Mouse (Mus musculus) lung, postnatal 36 days (tissue): ENCODE results near the gene Stk11.
"Not testable (repeated sequence)": the region's sequence is repeated elsewhere in the genome, so short reads cannot be mapped to it uniquely, and the experiment has no call there.

Experiments used
- DNase-seq: peaks from one replicate; pipeline ENCODE4 v3.0.0; 2022; ENCODE audit warnings: mixed read lengths

Stk11 gene

DNA sequence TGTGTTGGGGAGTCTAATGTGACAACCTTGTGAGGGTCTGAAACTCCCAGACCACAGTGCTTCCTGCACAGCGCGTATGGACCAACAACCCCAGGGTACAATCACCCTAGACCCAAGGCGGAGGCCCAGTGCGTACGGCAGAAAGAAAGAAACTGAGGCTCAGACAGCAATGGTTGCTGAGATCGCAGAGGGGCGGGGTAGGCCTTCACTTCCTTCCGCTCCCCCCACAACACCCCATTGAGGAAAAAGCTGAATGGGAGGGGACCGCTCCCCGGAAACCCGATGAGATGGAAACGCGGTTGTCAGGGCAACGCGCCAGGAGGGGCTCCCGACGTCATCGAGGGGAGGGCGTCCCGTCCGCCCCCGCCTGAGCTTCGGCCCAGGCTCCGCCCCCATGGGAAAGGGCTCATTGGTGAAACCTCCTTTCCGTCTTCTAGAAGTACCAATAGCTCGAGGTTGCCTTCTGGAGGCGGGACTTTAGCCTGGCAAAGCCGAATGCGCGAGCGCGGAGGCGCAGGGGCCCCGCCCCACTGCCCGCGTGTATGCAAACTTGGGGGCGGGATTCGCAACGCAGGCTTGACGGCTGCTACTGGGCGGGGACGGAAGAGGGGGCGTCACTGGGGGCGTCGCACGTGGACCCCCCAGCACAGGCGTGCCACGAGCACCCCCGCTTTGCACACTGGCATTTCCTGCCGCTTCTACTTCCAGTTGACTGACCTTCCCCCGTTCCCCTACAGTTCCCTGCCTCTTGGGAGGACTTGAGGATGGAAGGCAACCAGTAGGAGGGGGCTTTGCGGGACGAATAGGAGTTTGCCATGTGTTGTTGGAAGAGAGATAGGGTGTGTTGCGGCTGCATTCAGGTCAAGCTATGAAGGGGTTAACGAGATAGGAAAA lies 44.2 kb downstream of the Stk11 start:
- DNase-seq = peak; percentile 99

GRCm38 (mm10) chr10:80160455-80161371 lies 45.1 kb downstream of the Stk11 start:
- peak; percentile 92 for DNase-seq

GRCm38 (mm10) chr10:80161522-80162242 lies 46.1 kb downstream of the Stk11 start:
- DNase-seq = peak; percentile 64

DNA sequence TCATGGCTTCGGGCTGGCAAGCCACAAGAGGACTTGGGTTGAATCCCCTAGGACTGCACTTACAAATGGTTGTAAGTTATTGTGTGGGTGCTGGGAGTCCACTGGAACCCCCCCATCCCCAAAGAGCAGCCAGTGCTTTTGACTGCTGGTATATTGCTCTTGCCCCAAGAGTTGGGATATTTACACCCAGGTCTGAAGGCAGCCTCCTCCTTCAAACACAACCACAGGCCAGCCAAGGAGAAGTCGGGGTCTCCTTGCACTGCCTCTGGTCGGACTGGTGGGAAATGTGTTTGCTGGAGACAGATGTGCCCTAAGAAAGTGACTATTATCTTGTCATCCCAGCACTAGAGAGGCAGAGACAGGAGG lies 46.6 kb downstream of the Stk11 start:
- DNase-seq = no peak

DNA sequence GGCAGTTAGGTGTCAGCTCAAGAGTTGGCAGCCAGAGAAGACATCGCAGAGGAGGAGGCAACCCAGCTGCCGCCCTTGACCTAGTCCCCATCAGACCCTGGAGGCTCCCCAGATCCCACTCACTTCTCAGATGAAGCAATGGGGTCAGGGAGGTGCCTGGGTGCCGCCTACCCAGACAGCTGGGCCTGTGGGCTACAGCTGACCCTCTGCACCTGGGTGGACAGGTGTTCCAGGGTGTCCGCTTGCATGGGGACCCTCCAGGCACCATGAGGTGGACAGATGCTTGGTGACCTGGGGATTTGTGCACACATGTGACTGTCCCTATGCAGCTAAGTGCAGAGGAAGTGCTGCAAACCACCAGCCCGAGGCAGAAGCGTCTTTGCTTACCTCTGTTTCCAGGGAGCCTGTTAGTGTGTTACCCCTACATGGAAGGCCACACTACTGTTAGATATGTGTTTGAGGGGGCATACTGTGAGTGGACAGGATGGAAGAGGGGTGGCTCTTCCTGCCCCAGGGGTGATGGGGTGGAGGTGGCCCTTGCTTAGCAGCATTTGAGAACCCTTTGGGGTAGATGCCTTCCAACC lies 47.2 kb downstream of the Stk11 start:
- no peak for DNase-seq

DNA sequence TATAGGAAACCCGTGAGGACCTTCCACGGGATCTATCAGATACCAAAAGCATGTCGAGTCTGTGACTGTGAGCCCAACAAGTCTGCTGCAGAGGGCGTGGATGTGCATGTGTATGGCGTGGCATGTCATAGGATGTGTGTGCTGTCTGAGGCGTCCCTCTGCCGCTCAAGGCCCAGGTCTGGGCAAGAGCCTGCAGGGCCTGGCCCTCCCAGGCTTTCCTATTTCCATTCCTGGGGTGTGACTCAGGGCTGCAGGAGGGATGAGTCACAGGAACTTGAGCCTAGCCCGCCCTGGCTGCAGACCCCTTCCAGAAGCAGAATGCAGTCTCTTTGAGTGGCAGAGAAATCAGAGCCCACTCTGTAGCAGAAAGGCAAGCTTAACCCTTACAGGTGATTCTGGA lies 48.1 kb downstream of the Stk11 start:
- peak; percentile 37 for DNase-seq

DNA sequence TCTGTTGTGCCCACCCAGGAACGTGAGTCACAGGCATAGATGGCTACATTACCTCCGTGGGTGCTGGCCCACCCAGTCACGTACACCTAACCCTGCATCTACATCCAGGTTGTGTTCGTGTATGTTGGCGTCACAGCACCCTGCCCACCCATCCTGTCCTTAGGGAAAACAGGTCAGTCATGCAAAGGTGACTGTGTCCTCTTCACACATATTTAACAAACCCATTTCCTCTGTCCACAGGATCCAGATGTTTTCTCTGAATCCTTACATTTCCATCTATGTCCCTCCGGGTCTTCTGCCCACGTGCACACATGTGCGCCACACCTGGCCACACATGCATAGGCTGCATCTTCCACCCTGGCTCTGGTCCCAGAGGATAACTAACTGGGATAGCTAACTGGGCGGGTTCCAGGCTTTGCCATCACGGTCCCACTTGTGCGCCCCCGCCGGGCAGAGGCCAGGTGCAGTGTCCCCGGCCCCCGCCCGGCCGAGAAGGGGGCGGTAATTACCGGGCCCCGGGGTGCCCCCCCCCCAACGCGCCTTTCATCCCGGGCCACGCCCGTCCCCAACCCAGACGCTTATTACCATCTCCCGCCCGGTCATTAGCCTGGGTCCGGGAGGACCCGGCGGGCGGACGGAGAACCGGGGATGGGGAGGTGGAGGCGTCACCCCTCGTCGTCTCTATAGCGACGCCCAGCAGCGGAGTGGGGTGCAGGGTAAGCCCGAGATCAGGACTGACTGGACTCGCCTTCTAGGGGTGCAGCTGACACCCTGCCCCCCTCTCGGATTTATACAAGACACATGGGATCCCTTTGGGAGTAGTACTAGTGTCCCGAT lies 48.8 kb downstream of the Stk11 start:
- DNase-seq = no peak

- DNase-seq = peak; percentile 99
Measured at GRCm38 (mm10) chr10:80164998-80165344, 49.4 kb downstream of the Stk11 start.

DNA sequence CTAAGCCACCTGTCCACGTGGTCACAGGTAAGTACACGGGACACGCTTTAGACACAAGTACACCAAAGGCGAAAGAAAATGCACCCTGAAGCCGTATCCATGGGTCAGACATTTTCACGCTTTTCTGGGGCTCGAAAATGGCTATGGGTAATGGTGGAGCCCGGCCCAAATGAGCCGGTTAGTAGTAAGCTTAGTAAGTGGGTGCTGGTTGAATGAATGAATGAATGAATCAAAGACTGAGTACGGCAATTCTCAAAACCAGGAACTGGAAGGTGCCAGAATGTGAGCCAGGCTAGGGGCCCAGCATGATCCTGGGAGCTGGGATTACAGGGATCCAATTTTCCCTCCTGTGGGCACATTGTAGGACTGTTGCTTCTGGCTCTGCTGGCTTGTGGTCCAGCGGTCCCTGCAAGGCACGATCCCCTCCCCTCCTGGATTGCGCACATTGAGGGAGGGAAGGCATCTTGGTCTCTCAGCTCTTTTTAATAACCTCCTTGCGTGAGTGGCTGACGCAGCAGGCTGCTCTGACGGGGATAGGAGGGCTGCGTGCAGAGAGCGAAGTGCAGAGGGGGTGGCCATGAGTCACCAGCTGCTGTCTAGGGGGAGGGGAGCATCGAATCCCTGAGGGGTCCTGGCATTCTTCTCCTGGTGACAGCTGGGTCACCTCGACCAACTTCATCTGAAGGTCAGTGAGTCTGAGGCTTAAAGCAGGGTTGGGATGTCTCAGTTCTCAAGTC lies 50.0 kb downstream of the Stk11 start, which contains the start of gene Cirbp:
TSS of gene Cirbp (plus strand) at position 594 of the 737 bp plus-strand sequence.
- no peak for DNase-seq

- DNase-seq = not testable (repeated sequence)
Measured at GRCm38 (mm10) chr10:80166136-80166535, 50.5 kb downstream of the Stk11 start.

DNA sequence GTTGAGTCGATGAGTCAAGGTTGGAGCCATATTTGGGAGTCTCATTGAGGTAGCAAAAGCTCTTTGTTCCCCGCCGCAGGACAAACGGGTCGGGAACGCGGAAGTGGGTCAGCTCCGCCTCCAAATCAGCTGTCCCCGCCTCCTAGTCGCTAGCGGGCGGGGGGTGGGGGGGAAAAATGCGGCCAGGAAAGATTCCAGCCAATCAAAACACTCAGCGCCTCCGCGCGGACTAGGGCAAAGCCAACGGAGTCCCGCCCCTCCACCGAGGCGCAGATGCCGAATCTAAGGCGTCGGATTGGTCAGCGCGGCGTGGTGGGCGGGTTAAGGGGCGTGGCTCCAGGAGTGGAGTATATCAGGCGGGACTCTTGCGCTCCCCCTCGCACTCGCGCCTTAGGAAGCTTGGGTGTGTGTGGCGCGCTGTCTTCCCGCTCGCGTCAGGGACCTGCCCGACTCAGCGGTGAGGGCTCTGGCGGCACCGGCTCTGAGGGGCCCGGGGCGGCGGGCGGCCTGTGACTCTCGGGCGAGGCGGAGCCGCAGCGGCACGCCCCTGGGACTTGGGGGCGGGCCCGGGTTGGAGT lies 51.9 kb downstream of the Stk11 start:
- peak; percentile 99 for DNase-seq

DNA sequence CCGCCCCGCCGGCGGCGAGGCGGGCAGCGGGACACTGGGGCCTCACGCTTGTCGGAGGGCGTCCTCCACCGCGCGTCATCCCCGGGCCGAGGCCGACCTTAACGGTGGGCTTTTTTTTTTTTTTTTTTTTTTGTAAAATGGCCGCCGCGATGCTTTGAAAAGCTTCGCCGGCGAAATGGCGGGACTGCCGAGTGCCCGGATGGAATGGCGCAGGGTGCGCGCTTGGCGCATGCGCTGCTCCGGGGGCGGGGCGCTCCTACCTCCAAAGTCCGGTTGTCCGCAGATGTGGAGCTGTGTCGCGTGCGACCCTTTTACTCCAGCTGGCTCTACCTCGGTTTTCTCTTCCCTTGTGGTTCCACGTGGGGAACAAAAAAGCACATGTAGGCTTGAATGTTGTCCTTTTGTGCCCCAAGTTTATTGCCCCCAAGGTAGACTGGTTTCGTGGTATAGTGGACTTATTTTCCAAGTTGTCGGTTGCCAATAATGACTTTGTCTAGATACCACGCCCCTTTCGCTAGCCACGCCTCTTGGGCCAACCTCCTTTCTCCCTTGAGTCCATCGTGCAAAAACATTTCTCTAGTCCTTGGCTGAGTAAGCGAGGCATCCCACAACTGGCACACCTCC lies 52.5 kb downstream of the Stk11 start:
- peak; percentile 95 for DNase-seq

- no peak for DNase-seq
Measured at GRCm38 (mm10) chr10:80169070-80169469, 53.5 kb downstream of the Stk11 start.

DNA sequence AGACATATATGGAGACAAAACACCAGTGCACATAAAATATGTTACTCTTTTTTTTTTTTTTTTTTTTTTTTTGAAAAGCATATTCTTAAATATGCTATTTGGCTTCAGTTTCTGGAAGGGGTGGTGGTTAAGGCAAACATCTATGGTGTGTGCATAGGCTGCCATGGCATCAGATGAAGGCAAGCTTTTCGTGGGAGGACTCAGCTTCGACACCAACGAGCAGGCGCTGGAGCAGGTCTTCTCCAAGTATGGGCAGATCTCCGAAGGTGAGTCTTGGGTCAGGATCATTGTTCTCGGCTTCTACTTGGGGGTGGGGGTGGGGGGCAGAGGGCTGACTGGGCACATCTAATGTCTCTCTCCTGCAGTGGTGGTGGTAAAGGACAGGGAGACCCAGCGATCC lies 54.0 kb downstream of the Stk11 start:
- DNase-seq = no peak

DNA sequence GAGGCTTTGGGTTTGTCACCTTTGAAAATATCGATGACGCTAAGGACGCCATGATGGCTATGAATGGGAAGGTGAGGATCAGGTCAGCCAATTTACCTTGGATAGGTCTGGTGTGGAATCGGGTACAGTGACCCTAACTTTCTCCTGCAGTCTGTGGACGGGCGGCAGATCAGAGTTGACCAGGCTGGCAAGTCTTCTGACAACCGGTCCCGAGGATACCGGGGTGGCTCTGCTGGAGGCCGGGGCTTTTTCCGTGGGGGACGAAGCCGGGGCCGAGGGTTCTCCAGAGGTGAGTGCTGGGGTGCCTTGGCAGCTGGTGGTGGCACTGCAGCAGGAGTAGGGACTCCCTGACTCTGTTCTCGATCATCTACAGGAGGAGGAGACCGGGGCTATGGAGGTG lies 54.4 kb downstream of the Stk11 start:
- no peak for DNase-seq

- DNase-seq = no peak
Measured at GRCm38 (mm10) chr10:80170601-80171021, 55.0 kb downstream of the Stk11 start.

- no peak for DNase-seq
Measured at GRCm38 (mm10) chr10:80171252-80171651, 55.6 kb downstream of the Stk11 start.

- no peak for DNase-seq
Measured at GRCm38 (mm10) chr10:80171760-80172526, 56.3 kb downstream of the Stk11 start.
